Mouse (Mus musculus) frontal cortex, postnatal 25 days (tissue): ENCODE measurements around the gene Eif4b.
"Not testable (repeated sequence)": the region's sequence is repeated elsewhere in the genome, so short reads cannot be mapped to it uniquely, and the experiment has no call there.

ENCODE experiments used
- DNase-seq, 2 experiments: peaks; one replicate each; pipeline ENCODE4 v3.0.0; 2022; ENCODE audit warnings: low spot score in 2 of 2

Gene Eif4b

DNA sequence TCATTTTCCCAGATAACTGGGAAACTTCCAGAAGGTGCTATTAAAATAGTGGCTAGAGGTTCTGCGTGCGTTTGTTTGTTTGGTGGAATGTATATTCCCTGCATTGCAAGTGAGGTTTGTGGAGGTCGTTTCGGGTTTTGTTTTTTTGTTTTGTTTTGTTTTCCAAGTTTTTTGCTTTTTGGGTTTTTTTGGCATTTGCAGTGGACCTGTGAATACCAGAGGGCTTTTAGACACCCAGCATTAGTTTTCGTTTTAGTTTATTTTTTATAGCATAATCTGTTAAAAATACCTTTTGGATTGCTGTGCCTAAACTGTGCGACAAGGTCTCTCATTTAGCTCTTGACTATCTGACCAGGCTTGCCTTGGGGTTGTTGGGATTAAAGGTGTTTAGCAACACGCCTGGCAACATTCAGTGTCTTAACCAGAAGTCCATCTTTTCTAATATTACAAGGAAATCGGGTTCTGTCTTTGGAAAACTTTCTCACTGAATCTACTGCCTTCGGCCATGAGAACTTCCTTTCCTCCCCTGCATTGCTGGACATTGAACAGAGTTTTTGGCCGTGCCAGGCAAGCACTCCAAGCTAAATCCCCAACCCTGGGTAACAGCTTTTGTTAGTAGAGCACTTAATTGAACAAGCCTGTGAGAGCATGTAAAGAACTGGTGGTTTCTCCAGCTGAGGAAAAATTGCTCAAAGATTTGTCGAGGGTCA is 1.5 kb downstream of the Eif4b start:
- DNase-seq = no peak

DNA sequence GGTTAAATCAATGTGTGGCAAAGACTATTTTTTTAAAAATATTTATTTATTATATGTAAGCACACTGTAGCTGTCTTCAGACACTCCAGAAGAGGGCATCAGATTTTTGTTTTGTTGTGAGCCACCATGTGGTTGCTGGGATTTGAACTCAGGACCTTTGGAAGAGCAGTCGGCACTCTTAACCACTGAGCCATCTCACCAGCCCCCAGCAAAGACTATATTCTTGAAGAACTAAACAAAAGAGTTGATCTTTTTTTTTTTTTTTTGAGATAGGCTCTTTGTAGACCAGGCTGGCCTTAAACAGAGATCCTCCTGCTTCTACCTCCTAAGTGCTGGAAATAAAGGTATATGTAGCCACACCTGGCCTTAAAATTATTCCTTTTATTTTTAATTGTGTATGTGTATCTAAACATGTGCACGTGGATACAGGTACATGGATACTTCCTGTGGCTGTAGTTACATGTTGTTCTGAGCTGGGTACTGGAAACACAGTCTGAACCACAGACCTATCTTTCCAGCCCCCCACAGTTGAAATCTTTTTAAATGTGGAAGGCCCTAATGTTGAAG is 3.6 kb downstream of the Eif4b start:
- no peak for DNase-seq

DNA sequence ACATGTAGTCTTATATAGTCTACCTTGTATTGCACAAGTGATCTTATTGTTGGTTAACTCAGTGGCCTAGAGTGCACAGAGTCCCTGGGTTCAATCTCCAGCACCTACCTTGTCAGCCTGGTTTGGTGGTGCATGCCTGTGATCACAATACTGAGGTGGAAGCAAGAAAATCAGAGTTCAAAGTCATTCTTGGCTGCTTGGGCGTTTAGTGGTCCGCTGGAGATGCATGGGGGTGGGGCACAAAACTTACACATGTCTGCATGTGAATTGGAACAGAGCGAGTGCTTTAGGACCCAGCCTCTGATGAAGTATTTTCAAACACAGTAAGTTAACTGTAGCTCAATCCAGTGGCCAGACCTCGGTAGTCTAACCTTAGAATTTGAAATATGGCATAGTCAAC is 5.6 kb downstream of the Eif4b start:
- no peak for DNase-seq

DNA sequence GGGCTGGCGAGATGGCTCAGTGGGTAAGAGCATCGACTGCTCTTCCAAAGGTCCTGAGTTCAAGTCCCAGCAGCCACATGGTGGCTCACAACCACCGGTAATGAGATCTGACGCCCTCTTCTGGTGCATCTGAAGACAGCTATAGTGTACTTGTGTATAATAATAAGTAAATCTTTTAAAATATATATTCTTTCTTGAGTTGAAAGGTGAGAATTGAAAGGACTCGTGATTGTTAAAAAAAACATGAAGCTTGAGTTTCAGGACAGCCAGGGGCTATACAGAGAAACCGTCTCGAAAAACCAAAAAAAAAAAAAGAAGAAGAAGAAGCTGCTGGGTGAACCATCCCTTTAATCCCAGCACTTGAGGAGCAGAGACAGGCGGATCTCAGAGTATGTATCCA is 6.4 kb downstream of the Eif4b start:
- not testable (repeated sequence) for DNase-seq

DNA sequence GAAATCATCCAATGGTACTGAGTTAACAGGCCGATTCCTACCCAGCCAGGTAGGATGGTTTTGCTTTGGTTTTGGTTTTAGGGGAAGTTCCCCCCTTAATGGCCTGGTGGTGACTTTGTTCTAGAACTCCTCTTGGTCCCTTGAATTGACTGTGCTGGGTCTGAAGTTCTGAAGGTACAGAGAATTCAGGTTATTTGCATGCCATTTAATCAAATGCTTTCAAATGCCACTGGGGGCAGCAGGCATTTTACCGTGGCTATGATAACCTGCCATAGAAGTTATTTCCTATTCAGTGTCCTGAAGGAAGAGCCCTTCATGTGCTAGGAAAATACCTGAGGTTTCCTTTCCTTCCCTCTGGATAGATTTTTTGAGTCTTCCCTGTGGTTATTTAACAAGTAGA is 6.9 kb downstream of the Eif4b start:
- DNase-seq = no peak

DNA sequence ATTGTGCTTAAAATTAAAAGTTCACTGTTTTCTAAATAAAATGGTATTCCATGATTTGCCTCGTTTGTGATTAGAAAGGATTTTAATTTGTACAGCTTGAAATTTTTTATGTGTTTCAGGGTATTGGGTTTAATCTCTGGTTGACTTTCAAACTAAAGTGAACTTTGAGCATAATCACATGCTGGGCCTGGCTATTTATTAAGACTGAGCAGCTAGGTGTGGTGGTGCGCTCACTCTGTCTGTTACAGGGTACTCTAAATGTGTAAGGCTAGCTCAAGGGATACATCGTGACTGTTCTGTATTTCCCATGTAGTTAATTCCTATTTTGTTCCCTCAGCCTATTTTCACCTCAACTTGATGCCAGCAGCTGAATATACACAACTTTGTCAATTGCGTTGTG is 8.6 kb downstream of the Eif4b start:
- no peak for DNase-seq

DNA sequence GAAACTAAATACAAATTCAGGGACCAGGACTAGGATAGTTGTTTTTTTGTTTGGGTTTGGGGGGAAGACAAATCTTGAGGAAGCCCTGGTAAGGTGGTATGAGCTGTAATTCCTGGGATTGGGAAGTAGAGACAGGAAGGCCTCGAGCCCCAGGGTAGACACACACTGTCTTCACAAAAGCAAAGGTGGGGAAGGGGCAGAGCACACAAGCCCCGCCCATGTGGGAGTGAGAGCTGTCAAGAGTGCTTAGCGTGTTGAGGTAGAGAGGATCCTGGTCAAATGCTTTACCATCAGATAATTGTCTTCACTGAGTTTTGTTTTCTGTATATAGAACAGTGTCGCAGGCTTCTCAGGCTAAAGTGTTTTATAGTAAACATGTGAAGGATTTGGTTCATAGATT is 9.5 kb downstream of the Eif4b start:
- no peak for DNase-seq

DNA sequence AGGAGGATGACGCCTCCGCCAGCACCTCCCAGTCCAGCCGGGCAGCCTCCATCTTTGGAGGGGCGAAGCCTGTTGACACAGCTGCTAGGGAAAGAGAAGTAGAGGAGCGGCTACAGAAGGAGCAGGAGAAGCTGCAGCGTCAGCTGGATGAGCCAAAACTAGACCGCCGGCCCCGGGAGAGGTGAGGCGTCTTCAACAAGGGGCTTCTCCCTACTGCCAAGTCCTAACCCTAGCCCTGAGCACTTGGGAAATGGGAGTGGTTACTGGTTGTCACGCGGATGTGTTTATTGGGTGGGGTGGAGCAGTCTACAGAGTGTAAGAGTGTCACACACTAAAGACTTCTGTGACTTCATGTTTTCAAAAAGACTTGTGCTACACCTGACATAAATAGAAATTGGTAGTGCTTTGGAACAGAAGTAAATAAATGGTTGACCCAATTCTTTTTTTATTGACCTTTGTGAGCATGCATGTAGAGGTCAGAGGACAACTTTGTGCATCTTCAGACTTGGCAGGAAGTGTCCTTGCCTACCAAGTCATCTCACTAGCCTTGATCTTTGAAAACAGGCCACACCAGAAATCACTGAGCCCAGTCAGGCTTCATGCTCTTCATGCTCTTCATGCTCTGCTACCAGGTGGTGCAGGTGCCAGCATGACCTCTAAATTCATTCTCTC is 16.5 kb downstream of the Eif4b start:
- no peak for DNase-seq

DNA sequence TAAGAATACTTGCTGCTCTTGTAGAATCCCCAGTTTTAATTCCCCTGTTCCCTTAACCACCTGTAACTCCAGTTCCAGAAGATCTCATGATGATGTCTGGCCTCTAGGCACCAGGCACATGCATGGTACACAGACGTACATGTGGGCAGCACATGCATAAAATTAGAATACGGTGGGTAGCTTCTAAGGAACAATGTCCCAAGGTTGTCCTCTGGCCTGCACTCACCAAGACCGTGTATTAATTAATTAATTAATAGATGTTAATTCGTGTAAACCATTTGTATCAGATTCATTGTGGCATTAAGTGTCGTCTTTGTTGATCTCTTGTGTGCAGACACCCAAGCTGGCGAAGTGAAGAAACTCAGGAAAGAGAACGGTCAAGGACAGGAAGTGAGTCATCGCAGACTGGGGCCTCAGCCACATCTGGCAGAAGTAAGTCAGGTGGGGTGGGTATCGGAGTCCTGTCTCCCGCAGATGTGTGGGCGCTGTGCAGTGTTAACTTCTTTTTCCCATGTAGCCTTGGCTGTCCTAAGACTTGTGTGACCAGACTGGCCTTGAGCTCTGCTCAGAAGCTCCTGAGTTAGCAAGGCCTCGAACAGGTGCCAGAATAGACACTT is 17.6 kb downstream of the Eif4b start:
- DNase-seq = no peak

DNA sequence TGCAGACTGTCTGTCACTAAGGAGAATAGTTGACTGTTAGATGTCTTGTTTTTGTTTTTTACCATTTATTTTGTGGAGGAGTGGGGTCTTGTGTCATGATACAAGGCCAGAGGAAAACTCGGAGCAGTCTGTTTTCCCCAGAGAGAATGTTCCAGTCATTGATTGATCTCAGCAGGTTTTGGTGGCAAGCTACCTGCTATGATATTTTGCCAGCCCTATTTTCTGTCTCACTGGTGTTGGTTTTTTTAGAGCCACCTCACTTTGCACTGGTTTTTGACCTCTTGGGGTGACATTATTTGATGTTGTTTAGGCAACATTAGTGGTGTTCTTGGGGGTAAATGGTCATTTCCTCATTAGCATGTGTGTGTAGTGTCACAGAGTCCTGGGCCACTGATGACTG is 18.1 kb downstream of the Eif4b start:
- no peak for DNase-seq

DNA sequence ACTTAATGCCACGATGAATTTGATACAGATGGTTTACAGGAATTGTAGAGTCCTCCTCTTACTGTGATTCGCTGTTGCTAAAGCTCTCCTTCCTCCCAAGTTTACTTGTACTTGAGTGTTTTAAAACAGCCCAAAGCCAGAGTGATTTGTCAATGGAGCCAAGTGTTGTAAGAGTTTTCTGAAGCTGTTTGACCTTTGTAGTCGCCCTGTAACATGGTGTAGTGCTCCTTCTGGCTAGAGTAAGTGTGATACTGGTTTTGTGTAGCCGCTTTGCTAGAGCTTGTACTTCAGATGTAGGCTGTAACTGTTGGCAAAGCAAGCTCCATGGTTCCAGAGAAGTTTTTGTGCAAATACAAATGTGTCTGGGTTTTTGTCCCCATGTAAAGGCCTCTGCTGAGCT is 18.6 kb downstream of the Eif4b start:
- no peak for DNase-seq

DNA sequence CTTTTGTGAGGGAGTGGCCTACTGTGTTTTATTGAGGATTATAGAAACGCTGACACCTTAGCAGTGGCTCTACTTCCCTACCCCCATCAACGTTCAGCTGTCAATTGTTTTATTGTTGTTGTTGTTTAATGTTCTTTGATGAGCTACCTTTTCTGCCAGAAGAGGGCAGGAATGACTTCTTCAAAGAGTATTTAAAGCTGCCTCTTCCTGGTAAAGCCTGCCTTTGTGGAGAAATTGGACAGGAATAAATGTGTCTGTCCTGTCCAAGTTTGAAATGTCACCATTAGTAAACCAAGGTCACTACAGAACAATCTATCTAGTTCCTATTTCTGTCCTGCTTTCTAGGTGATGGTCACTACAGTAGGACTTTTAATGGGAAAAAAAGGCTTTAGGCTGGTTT is 20.6 kb downstream of the Eif4b start:
- no peak for DNase-seq

DNA sequence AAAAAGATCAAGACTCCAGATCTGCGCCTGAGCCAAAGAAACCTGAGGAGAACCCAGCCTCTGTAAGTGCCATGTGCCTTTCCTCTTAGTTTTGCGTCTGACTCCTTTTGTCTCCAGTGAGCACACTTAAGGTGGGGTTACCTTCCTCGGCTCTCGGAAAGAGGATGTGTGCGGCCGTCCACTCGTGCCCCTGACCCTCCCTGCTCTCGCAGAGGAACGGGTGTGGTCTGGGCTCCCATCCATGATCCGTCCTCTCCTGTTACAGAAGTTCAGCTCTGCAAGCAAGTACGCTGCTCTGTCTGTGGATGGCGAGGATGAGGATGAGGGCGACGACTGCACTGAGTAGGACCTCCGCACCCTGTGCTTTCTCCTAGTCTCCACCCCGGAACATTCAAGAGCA is 21.4 kb downstream of the Eif4b start:
- DNase-seq = no peak

DNA sequence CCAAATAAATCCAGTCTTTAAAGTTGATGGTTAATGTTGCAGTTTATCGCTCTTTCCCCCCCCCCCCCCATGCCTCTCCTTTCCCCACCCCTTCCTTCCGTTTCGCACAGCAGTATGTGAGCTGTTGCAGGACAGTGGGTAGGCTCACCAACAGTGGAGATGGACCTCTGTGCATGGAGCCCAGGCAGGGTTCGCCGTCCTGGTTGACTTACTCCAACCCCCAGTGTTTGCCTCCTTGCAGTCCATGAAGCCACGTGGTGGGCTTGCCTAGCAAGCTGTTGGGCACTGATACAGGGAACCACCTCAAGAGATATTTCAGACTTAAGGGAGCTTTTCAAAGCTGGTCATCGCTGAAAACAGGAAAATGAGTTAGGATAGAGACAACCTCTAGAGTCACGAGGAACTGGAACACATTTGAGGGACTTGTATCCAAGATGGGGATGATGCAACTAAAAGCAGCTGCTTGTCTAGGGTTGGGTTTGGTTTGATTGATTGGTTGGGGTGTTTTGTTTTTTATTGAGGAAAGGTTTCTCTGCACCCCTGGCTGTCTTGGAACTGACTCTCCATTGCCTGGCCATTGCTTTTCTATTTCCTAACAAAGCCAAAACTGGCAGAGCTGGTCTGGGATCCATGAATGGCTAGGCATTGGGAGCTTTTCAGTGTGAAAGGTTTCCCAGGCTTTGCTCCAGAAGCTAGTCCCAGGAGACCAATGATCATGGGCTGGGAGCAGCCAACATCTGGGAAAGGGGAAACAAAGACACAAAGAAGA is 23.8 kb downstream of the Eif4b start:
- no peak for DNase-seq

DNA sequence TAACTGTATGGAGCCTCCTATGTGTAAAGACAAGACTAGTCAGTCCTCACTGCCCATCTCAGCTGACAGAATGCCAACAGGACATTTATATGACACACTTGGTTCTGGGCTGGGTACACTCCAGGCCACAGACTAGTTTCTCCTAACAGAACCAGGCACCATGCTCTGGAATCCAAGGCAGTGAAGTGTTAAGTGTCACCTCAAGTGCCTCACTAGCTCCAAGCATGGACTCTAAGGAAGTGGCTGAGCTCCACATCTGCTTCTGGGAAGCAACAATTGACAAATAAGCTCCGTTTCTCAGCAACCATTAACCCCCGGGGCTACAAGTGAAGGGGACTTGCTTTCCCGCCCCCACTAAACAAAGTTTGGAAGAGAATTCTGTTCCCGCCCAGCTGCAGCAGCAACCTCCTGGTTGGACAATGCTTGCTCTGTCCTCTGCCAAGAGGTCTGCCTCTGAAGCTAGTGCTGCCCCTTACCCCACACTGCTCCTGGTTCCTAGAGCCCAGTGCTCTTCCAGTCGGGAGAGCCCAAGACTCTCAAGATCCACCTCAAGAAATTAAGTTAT is 24.5 kb downstream of the Eif4b start:
- DNase-seq = no peak

DNA sequence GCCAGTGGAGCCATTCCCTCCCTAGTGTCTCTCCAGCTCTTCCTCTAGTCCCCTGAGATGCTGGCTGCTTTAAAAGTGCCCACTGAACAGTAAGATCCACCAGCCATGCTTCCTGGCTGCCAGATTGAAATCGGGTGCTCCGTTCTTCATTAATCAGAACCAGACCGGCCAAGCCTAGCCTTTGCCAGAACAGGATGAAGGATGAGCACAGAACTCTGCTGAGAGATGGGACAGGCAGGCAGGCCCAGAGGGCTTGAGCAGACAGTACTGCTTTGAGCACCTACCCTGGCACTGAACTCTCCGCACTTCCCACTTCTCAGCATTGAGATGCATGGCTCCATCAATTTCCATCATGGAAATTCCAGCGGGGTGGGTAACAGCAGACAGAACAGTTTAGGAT is 25.7 kb downstream of the Eif4b start:
- no peak for DNase-seq

DNA sequence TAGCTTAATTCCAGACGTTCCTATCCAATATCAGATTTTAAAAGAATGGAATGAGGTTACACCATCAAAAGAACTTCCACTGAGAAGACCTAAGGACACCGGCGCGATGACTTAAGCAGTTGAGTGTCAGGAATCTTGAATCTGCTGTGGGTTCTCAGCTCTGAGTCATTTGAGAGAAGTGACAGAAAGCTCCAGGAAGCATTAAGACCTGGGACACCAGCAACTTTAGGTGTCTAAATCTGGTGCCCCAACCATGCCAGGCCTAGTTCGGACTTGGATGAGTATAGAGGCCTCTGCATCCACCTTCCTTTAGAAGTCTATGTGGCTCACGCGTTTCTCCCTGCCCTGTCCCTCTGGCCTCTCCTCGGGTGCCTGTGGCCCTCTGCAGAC is 26.2 kb downstream of the Eif4b start:
- DNase-seq = no peak

DNA sequence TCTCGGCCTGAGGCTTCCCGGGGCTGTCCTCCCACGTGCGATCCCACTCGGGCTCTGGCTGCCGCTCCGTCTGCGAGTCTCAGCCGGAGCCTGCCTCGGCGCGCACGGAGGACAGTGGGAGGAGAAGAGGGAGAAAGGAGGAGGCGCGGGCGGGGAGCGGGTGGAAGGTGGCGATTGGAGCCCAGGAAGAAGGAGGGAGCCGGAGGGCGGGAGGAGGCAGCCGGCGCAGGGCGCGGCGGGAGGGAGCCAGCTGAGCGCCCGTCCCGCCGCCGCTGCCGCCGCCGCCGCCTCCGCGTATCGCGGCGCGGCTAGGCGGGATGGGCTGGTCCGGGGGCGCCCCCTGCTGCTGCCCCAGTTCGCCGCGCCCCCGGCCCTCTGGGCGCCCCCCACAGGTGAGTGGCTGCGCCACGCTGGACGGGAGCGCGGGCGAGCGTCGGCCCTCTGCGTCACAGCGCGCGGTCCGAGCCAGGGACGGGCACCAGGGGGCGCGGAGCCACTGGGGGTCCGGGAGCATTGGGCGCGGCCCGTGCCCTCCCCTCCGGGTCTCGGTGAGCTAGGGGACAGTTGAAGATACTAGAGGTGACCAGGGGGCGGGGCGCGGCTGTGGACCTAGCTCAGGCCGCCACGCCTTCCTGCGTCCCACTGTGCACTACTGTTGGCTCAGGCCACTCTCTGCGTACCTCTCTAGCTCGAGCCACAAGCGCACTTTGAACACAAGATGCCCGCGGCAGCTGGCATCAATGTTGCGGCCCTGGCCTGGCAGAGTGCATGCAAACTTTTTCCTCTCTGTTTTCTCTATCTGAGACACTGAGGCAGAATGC is 26.8 kb downstream of the Eif4b start, which contains the start of gene Tns2:
Tns2 (plus strand) TSS at position 253 of the 821 bp plus-strand sequence.
- DNase-seq = peak in 1 of 2 experiments; percentile 56

DNA sequence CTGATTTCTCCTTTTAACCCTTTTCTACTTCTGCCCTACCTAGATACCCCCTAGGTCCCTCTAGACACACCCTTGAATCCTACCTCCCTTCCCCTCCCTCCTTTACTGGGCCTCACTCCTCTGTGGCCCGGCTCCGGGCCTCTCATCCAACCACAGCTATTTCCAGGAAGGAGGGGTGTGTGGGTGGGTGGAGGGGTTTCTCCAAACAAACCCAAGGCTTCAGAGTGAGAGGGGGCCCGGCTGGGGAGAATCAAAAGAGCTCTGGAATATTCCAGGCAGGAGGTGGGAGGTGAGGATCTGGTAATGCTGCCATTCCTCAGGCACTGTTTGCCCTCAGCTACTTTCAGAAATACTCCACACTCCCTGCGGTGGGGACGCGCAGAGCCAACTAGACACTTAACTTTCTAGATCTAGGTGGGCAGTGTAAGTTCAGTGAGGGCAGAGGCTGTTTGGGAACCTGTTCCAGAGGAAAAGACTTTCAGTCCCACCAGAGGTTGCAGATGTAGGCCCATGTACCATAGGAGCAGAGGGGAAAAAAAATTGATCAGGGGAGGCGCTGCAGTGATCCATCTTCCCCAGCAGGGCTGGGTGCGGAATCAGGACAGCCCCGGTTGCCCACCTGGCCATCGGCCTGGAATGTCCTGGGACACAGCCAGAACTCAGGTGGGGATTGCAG is 27.6 kb downstream of the Eif4b start:
- DNase-seq = no peak
